Mouse (Mus musculus) bone marrow, adult 2 months (tissue): ENCODE results near the gene Cacng2.

Experiments
- CTCF ChIP-seq: fragments of 200-500 bp; IDR thresholded peaks from 2 replicates; pipeline ENCODE4 v1.5.1; 2011; ENCODE audit warnings: low read length, control low read depth; ENCODE audit not compliant: control insufficient read depth, insufficient read depth
- POLR2A ChIP-seq: fragments of 200-500 bp; IDR thresholded peaks from 2 replicates; pipeline ENCODE4 v1.6.1; 2011; ENCODE audit warnings: low read depth, mild to moderate bottlenecking, control low read depth, low read length, borderline replicate concordance; ENCODE audit not compliant: control insufficient read depth

DNA sequence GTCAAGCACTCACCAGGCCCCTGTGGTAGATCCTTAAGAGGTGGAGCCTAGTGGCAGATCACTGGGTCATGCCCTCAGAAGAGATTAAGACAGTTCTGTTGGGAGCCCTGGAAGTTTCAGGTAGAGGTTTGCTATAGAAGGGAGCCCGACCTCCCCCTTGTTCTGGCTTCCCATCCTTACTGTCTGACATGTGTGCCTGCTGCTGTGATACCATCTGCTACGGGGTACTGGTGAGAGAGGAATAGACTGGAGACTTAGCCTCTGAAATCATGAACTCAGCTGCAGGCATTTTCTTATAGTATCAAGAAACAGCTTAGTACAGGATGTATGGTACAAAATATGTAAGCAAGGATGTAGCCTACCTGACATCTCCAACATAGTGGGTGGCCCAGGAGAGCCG, 166.9 kb downstream of the Cacng2 start:
- no peak for TF ChIP-seq CTCF
- no peak for TF ChIP-seq POLR2A
